Mouse (Mus musculus): ENCODE measurements at regions not wholly inside any gene's neighbourhood (a gene's known extent, or its start where the extent isn't known, plus 50 kb on each side); places are given as distances from the start of the nearest gene placed in this dataset.
A peak's percentile ranks its signal among the peaks of the same experiment; 100 is the strongest.
"Not testable (repeated sequence)": the region's sequence is repeated elsewhere in the genome, so short reads cannot be mapped to it uniquely, and the experiment has no call there.

DNA sequence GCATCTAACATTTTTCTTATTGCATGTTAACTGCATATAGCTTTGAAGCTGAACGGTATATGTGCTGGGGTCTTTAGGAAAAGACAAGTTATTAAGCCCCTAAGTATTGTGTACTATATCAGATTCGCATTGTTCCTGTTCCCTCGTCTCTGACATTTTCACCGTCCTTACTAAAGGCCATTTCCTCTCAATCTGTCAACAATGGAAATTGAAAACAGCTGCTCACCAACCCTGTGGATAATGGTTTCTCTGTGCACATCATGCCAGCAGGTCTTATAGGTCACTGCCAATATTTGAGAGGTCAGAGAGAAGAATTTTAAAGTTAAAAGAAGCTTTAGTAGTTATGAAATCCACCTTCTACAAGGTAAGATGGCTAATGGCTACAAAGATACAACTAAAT is 797.4 kb upstream of the Impad1 start:
- H3K27me3 ChIP-seq = no peaks in the 10 kb centered on the region
- WGBS = 8% methylated on average over 4 of the region's 4 CpGs

GRCm38 (mm10) chr4:5587465-5587864 is 794.3 kb upstream of the Impad1 start:
- Histone ChIP-seq H3K4me3 (no peak overlapping the region), H3K9ac (no peak overlapping the region), H3K4me2 (replicated peaks) (no peak overlapping the region), H3K27me3 (no peaks in the 10 kb centered on the region), H3K27ac (no peak overlapping the region), H3K4me1 (0 out of 2 replicates have a peak, but pooled peaks cover 6% of the 10 kb centered on the region), H3K36me3 (no peaks in the 10 kb centered on the region), H3K9me3 (no peaks in the 10 kb centered on the region)
- no peak for ATAC-seq (ENCODE audit: insufficient number of reproducible peaks, insufficient read depth, low FRiP score, low TSS enrichment)
- WGBS = 83% methylated on average over 4 of the region's 4 CpGs

More for the DNA sequence above, 797.4 kb upstream of the Impad1 start:
- ATAC-seq (ENCODE audit: insufficient number of reproducible peaks, insufficient read depth, low FRiP score, low TSS enrichment) = no peak
- H3K4me3 ChIP-seq = no peak overlapping the region
- 0 out of 2 replicates have a peak, but pooled peaks cover 6% of the 10 kb centered on the region for H3K4me1 ChIP-seq
- H3K36me3 ChIP-seq = no peaks in the 10 kb centered on the region
- no peak overlapping the region for H3K4me2 ChIP-seq (replicated peaks)
- no peak overlapping the region for H3K9ac ChIP-seq
- no peak overlapping the region for H3K27ac ChIP-seq
- no peaks in the 10 kb centered on the region for H3K9me3 ChIP-seq

DNA sequence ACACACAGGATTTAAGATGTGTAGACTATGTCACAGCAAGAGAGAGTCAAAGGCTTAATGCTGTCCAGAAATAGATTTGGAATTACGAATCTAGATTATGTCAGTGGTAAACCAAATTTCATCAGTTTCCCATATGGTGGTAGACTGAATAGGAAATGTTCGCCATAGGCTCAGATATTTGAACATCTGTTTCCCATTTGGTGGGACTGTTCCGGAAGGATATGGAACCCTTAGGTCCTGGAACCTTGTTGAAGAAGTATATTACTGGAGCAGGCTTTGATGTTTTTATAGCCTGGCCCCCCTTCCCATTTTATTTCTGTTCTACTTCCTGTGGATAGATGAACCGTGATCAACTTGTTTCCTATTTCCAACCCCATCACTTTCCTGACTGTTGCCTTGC is 792.0 kb upstream of the Impad1 start:
- no peaks in the 10 kb centered on the region for H3K9me3 ChIP-seq
- 0 out of 2 replicates have a peak, but pooled peaks cover 1% of the 10 kb centered on the region for H3K4me1 ChIP-seq
- H3K27ac ChIP-seq = no peak overlapping the region
- H3K36me3 ChIP-seq = no peaks in the 10 kb centered on the region
- WGBS = 52% methylated on average over 4 of the region's 4 CpGs
- H3K4me3 ChIP-seq = no peak overlapping the region
- no peak overlapping the region for H3K4me2 ChIP-seq (replicated peaks)
- ATAC-seq (ENCODE audit: insufficient number of reproducible peaks, insufficient read depth, low FRiP score, low TSS enrichment) = no peak
- no peak overlapping the region for H3K9ac ChIP-seq
- H3K27me3 ChIP-seq = no peaks in the 10 kb centered on the region

DNA sequence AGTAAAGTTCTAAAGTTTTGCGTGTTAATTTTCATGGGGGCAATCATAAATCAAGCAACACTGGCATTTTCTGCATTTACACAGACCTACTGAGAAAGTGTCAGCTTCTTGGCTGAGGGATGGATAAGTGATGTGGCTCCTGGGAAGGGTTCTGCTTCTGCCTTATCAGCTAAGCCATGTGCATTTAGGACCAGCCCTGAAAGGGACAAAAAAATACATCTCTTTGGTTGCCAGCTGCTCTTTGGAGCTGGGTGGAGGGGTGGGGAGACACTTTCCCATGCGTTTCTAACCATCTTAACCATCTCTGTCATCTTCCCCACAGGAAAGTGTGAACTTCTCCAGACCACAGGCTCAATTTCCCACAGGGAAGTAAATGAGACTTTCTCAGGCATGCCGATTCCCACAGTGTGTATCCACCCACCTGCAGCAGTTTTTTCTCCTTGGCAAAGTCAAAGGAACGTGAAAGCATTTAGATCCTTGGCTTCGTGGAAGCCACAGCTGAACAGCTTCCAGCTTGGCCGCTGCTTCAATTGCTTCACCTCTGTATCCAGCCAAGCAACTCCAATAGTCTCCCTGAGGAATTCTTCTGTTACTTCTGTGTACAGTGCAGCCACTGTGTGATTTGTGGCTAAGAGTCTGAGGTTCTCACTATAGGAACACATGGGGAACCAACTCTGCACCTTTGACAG is 791.0 kb upstream of the Impad1 start:
- no peak overlapping the region for H3K9ac ChIP-seq
- H3K27me3 ChIP-seq = no peaks in the 10 kb centered on the region
- H3K9me3 ChIP-seq = no peaks in the 10 kb centered on the region
- no peak overlapping the region for H3K4me2 ChIP-seq (replicated peaks)
- ATAC-seq (ENCODE audit: insufficient number of reproducible peaks, insufficient read depth, low FRiP score, low TSS enrichment) = peak; percentile 72
- WGBS = 59% methylated on average over 6 of the region's 6 CpGs
- no peaks in the 10 kb centered on the region for H3K4me1 ChIP-seq
- H3K36me3 ChIP-seq = no peaks in the 10 kb centered on the region
- no peak overlapping the region for H3K27ac ChIP-seq
- H3K4me3 ChIP-seq = no peak overlapping the region

- H3K36me3 ChIP-seq = no peaks in the 10 kb centered on the region
- no peaks in the 10 kb centered on the region for H3K4me1 ChIP-seq
- no peak overlapping the region for H3K4me3 ChIP-seq
- no peak overlapping the region for H3K4me2 ChIP-seq (replicated peaks)
- H3K9me3 ChIP-seq = no peaks in the 10 kb centered on the region
- no peak overlapping the region for H3K9ac ChIP-seq
- no peak overlapping the region for H3K27ac ChIP-seq
- H3K27me3 ChIP-seq = no peaks in the 10 kb centered on the region
- ATAC-seq (ENCODE audit: insufficient number of reproducible peaks, insufficient read depth, low FRiP score, low TSS enrichment) = no peak
These were observed 774.9 kb upstream of the Impad1 start for GRCm38 (mm10) chr4:5568076-5568475.

GRCm38 (mm10) chr4:5560001-5560657 is 767.0 kb upstream of the Impad1 start:
- Histone ChIP-seq H3K27me3 (no peaks in the 10 kb centered on the region), H3K27ac (no peak overlapping the region), H3K9ac (no peak overlapping the region), H3K36me3 (no peaks in the 10 kb centered on the region), H3K4me3 (no peak overlapping the region), H3K4me1 (no peaks in the 10 kb centered on the region), H3K4me2 (replicated peaks) (no peak overlapping the region), H3K9me3 (no peaks in the 10 kb centered on the region)
- WGBS = 41% methylated on average over 3 of the region's 3 CpGs
- ATAC-seq (ENCODE audit: insufficient number of reproducible peaks, insufficient read depth, low FRiP score, low TSS enrichment) = no peak

GRCm38 (mm10) chr4:5540155-5540554 is 747.0 kb upstream of the Impad1 start:
- 80% methylated on average over 3 of the region's 3 CpGs for WGBS
- no peaks in the 10 kb centered on the region for H3K36me3 ChIP-seq
- ATAC-seq (ENCODE audit: insufficient number of reproducible peaks, insufficient read depth, low FRiP score, low TSS enrichment) = no peak

DNA sequence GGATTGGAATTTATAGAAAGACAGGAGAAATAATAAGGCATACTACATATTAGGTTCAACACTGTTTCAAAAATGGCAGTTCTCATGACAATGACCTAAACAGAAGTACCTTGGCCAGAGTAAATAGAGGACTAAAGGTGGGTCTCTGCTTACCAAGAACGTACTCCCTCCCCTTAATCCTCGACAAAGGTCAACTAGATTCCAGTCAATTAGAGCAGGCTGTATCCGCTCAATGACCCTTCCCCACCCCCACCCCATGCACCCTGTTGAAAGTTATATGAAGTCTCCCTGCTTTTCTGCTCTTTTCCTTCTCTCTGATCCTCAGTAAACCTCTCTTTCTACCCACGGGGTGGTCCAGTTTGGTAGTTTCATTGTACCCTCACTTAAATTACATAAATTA is 737.3 kb upstream of the Impad1 start:
- no peaks in the 10 kb centered on the region for H3K27me3 ChIP-seq
- no peak for ATAC-seq (ENCODE audit: insufficient number of reproducible peaks, insufficient read depth, low FRiP score, low TSS enrichment)
- no peak overlapping the region for H3K4me2 ChIP-seq (replicated peaks)
- H3K4me1 ChIP-seq = no peaks in the 10 kb centered on the region
- no peaks in the 10 kb centered on the region for H3K36me3 ChIP-seq
- no peak overlapping the region for H3K9ac ChIP-seq
- 32% methylated on average over 4 of the region's 4 CpGs for WGBS
- no peaks in the 10 kb centered on the region for H3K9me3 ChIP-seq
- H3K27ac ChIP-seq = no peak overlapping the region
- H3K4me3 ChIP-seq = no peak overlapping the region

More at GRCm38 (mm10) chr4:5540155-5540554, 747.0 kb upstream of the Impad1 start:
- no peak overlapping the region for H3K4me2 ChIP-seq (replicated peaks)
- H3K9me3 ChIP-seq = no peaks in the 10 kb centered on the region
- H3K27me3 ChIP-seq = no peaks in the 10 kb centered on the region
- no peak overlapping the region for H3K9ac ChIP-seq
- H3K4me3 ChIP-seq = no peak overlapping the region
- no peak overlapping the region for H3K27ac ChIP-seq
- no peaks in the 10 kb centered on the region for H3K4me1 ChIP-seq

GRCm38 (mm10) chr4:5518522-5518921 is 725.4 kb upstream of the Impad1 start:
- Histone ChIP-seq H3K4me1 (no peaks in the 10 kb centered on the region), H3K4me3 (no peak overlapping the region), H3K36me3 (no peaks in the 10 kb centered on the region), H3K4me2 (replicated peaks) (no peak overlapping the region), H3K9me3 (no peaks in the 10 kb centered on the region), H3K9ac (no peak overlapping the region), H3K27me3 (no peaks in the 10 kb centered on the region), H3K27ac (no peak overlapping the region)
- ATAC-seq (ENCODE audit: insufficient number of reproducible peaks, insufficient read depth, low FRiP score, low TSS enrichment) = no peak
- 92% methylated on average over 2 of the region's 2 CpGs for WGBS

GRCm38 (mm10) chr4:5515426-5515825 is 722.3 kb upstream of the Impad1 start:
- H3K4me3 ChIP-seq; ATAC-seq (ENCODE audit: insufficient number of reproducible peaks, insufficient read depth, low FRiP score, low TSS enrichment); H3K36me3 ChIP-seq; H3K4me2 ChIP-seq (replicated peaks); H3K27ac ChIP-seq; H3K9ac ChIP-seq; H3K27me3 ChIP-seq; H3K4me1 ChIP-seq; H3K9me3 ChIP-seq: not testable (repeated sequence)
- WGBS = 79% methylated on average over 6 of the region's 6 CpGs

DNA sequence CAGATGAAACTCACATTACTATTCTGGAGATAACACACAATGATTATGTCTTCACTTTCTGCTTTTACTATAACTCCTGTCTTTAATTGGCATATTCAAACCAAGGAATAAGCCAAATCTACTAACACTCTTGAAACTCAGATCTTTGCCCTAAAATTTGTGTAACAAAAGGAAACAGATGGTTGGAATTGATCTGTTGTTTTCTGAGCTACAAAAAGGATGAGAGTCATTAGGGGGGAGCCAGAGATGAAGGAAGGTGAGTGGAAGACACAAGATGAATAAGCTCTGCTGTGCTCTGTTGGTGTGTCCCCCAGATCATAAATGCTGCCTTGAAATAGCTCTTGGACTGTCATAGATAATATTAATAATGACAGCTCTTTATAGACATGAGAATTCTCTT is 718.6 kb upstream of the Impad1 start:
- H3K9ac ChIP-seq = no peak overlapping the region
- no peak overlapping the region for H3K27ac ChIP-seq
- no peaks in the 10 kb centered on the region for H3K36me3 ChIP-seq
- no peak overlapping the region for H3K4me3 ChIP-seq
- H3K4me2 ChIP-seq (replicated peaks) = no peak overlapping the region
- H3K4me1 ChIP-seq = no peaks in the 10 kb centered on the region
- no peaks in the 10 kb centered on the region for H3K27me3 ChIP-seq
- H3K9me3 ChIP-seq = no peaks in the 10 kb centered on the region
- ATAC-seq (ENCODE audit: insufficient number of reproducible peaks, insufficient read depth, low FRiP score, low TSS enrichment) = no peak

- ATAC-seq (ENCODE audit: insufficient number of reproducible peaks, insufficient read depth, low FRiP score, low TSS enrichment) = no peak
- Histone ChIP-seq H3K4me1 (no peaks in the 10 kb centered on the region), H3K9me3 (no peaks in the 10 kb centered on the region), H3K27me3 (no peaks in the 10 kb centered on the region), H3K4me3 (no peak overlapping the region), H3K27ac (no peak overlapping the region), H3K4me2 (replicated peaks) (no peak overlapping the region), H3K36me3 (no peaks in the 10 kb centered on the region), H3K9ac (no peak overlapping the region)
- 86% methylated on average over 5 of the region's 5 CpGs for WGBS
These were observed 716.2 kb upstream of the Impad1 start for GRCm38 (mm10) chr4:5509398-5509797.

Data from embryonic facial prominence, embryonic 12.5 days (tissue).